Mouse (Mus musculus) ES-E14 (cell line): ENCODE measurements around the gene Map4k4.

ENCODE experiments used
- CHD2 ChIP-seq: IDR thresholded peaks from 2 replicates; pipeline ENCODE4 v1.6.1; 2014; ENCODE audit warnings: mild to moderate bottlenecking, low read depth, low read length, inconsistent platforms
- HCFC1 ChIP-seq: IDR thresholded peaks from 2 replicates; pipeline ENCODE4 v1.6.1; 2012; ENCODE audit warnings: low read length, inconsistent platforms, borderline replicate concordance; ENCODE audit not compliant: insufficient read depth
- MAFK ChIP-seq: IDR thresholded peaks from 2 replicates; pipeline ENCODE4 v1.6.1; 2014; ENCODE audit warnings: mild to moderate bottlenecking, low read depth, low read length, inconsistent platforms; ENCODE audit not compliant: insufficient read depth
- ZC3H11A ChIP-seq: IDR thresholded peaks from 2 replicates; pipeline ENCODE4 v1.6.1; 2012; ENCODE audit warnings: low read depth, mild to moderate bottlenecking, inconsistent platforms, low read length, borderline replicate concordance
- ZNF384 ChIP-seq: IDR thresholded peaks from 2 replicates; pipeline ENCODE4 v1.6.1; 2012; ENCODE audit warnings: low read depth, low read length, inconsistent platforms

DNA sequence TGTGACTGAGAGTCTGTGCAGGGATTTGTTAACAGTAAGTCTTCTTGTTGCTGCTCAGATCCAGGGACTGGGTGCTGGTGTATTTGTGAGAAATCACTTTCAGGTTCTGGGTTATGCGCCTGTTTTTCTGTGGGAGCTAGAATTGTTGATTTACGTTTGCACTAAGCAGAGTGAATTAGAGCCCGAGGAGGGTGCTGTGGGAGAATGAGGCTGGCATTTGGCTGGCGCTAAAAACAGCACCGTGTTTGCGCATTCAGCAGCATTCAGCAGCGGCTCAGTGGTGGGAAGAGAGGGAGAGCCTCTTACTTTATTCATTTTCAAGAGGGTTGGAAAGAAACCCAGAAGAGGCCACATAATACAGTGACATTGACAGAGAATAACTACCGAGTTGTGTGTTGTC is 42.2 kb downstream of the Map4k4 start:
- TF ChIP-seq ZNF384: no peak
- TF ChIP-seq CHD2: no peak
- no peak for TF ChIP-seq HCFC1
- TF ChIP-seq MAFK: no peak
- no peak for TF ChIP-seq ZC3H11A
